Mouse (Mus musculus): ENCODE measurements at regions not wholly inside any gene's neighbourhood (a gene's known extent, or its start where the extent isn't known, plus 50 kb on each side); places are given as distances from the start of the nearest gene placed in this dataset. TPM values are rescaled to one million over a fixed set of nuclear protein-coding genes. Genes with fewer than 3 reads are reported as not detected.

DNA sequence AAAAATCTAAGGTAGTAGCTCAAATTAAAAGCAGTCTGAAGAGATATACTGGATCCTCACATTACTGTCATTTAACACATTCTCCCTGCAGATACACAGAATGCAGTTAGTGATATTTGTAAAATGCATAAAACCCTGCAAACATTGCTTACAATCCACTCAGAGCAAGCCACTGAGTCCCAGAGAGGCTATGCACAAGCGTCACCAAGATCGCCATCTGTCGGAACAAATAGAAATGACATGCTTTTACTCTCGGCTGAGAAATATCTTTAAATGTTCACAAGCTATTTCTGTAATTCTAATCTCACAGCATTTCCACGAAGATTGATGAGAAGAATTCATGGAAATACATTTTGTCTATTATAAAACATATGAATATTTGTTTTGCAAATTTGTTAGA is 139.7 kb upstream of the Steap4 start:
- Histone ChIP-seq H3K4me1 (no peaks in the 10 kb centered on the region), H3K27ac (no peak overlapping the region), H3K36me3 (replicated peaks) (no peaks in the 10 kb centered on the region), H3K4me3 (no peak overlapping the region), H3K27me3 (replicated peaks) (no peaks in the 10 kb centered on the region), H3K9ac (no peak overlapping the region), H3K9me3 (no peaks in the 10 kb centered on the region), H3K4me2 (no peak overlapping the region)
- ATAC-seq (replicated peaks): no peak
- WGBS: 34% methylated on average over 5 of the region's 5 CpGs

DNA sequence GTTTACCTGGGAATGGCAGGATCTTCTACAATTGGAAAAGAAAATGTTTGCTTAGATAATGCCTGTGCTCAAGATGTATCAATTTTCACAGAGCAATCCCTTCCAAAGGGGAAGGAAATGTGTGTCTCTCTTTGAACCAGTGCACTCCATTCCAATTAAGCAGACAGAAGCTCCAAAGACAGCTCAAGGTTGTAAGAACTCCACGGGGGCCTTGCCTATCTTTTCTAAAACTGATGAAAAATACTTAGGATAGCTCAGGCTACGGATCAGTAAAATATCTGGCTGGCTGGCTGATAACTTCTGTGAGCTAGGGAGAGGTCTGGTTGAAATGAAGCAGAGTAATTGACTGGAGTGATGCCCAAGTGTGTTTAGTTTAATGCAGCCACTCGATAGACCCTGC is 138.6 kb upstream of the Steap4 start:
- H3K4me1 ChIP-seq: no peaks in the 10 kb centered on the region
- H3K27me3 ChIP-seq (replicated peaks): no peaks in the 10 kb centered on the region
- no peaks in the 10 kb centered on the region for H3K36me3 ChIP-seq (replicated peaks)
- WGBS: 63% methylated on average over 3 of the region's 3 CpGs
- ATAC-seq (replicated peaks): peak; percentile 54; the same call in 1 of the 2 replicates
- H3K4me3 ChIP-seq: no peak overlapping the region
- no peak overlapping the region for H3K27ac ChIP-seq
- H3K9ac ChIP-seq: no peak overlapping the region
- H3K4me2 ChIP-seq: no peak overlapping the region
- H3K9me3 ChIP-seq: no peaks in the 10 kb centered on the region

DNA sequence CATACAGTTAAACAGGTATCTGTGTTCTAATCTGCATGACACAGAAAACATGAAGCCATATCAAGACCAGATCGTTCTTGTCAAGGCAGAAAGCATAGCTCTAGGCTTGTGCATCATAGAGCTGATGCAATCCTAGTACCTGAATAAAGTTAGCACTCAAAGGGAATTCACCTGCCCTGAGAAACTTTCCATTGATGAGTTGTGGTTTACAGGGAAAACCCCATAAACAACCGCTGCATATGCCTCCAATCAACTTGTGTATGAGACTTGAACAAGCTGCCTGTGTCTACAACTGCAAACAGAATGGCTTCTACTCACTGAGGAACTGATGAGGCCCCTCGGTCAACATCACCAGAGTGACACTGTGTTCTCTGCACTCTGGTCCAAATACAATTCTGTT is 130.6 kb upstream of the Steap4 start:
- ATAC-seq (replicated peaks): no peak
- 93% methylated on average over 3 of the region's 3 CpGs for WGBS
- no peak overlapping the region for H3K4me3 ChIP-seq
- no peaks in the 10 kb centered on the region for H3K4me1 ChIP-seq
- no peak overlapping the region for H3K4me2 ChIP-seq
- H3K36me3 ChIP-seq (replicated peaks): no peaks in the 10 kb centered on the region
- no peak overlapping the region for H3K27ac ChIP-seq
- no peaks in the 10 kb centered on the region for H3K9me3 ChIP-seq
- no peaks in the 10 kb centered on the region for H3K27me3 ChIP-seq (replicated peaks)
- H3K9ac ChIP-seq: no peak overlapping the region

DNA sequence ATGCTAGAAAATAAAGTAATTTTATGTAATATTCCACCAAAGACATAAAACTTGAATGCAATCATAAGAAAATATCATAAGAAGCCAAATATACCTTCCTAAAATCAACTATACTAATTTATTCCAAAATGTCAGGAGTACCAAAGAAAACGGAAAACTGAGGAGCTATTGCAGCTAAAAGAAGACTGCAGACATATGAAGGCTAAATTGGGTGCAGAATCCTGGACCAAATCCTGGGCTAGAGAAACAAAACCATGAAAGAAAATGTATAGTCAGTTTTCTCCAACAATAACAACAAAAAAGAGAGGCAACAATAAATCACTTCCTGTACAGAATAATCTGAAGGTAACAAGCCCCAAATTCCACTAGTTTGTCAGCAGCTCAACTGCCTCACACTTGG is 126.4 kb upstream of the Steap4 start:
- Histone ChIP-seq H3K4me1 (no peaks in the 10 kb centered on the region), H3K36me3 (replicated peaks) (no peaks in the 10 kb centered on the region), H3K27me3 (replicated peaks) (no peaks in the 10 kb centered on the region), H3K4me3 (no peak overlapping the region), H3K27ac (no peak overlapping the region), H3K4me2 (no peak overlapping the region), H3K9me3 (no peaks in the 10 kb centered on the region), H3K9ac (no peak overlapping the region)
- no peak for ATAC-seq (replicated peaks)
- WGBS: 95% methylated on average over 1 of the region's 1 CpGs

DNA sequence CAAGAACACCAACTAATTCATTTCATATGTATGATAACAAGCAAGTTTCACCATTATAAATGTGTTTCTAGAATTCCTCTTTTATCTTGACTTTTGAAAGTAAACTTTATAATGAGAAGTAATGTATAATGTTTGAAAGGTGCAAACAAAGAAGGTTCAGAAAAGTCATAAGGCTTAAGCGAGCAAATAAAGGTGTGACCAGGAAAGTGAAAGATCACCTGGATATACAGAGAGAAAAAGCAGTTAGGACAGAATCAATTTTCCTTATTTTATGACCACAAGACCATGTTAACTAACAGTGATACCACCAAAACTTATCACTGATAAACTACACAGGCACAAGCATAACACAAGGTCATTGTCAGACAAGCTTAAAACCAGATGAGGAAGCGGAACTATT is 97.2 kb upstream of the Steap4 start:
- Histone ChIP-seq H3K36me3 (replicated peaks) (no peaks in the 10 kb centered on the region), H3K27me3 (replicated peaks) (no peaks in the 10 kb centered on the region), H3K9ac (no peak overlapping the region), H3K27ac (no peak overlapping the region), H3K4me1 (no peaks in the 10 kb centered on the region), H3K4me2 (no peak overlapping the region), H3K9me3 (no peaks in the 10 kb centered on the region), H3K4me3 (no peak overlapping the region)
- ATAC-seq (replicated peaks): no peak
- WGBS: 94% methylated on average over 2 of the region's 2 CpGs

DNA sequence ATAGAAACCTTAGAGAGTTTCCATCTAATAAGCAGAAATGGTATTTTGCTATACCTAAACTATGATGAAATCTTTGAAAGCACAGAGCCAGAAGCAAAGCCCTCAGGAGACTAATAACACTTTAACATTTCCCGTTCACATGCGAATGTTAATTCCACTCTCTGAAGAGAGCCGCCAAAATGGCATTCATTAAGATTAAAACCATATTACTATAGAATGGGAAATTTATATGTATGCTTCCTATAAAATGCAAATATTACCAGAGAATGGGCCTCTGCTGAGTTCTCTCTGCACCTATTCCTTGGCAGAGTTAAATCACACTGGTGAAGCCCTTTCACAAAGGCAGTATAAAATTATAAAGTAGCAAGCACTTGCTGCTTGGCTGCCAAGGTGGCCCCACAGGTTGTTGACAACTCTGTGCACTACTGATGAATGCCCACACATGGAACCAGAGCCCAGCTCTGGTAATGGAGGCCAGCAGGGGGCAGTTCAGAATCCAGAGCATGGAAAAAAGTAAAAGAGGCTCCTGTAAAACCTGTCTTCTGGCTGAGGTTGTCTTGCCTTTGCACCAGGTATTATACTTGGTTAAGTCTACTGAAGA is 94.1 kb upstream of the Steap4 start:
- H3K9ac ChIP-seq: no peak overlapping the region

DNA sequence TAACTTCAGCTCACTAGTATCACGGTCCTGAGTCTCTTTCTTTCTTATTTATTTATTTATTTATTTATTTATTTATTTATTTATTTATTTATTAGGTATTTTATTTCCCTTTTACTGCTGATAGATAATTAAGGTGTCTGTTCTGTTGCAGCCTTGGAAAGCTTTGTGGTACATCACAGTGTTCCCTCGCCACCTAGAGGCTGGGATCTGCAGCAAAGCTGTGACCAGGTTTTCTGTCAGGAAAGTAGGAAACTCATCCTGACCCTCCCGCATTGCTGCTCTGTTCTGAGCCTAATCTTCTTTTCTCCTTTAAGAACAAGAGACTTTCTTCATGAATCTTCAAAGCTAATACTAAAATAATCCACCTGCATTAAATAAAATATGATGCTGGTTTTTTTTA is 60.7 kb upstream of the Steap4 start:
- Histone ChIP-seq H3K27me3 (replicated peaks) (no peaks in the 10 kb centered on the region), H3K36me3 (replicated peaks) (no peaks in the 10 kb centered on the region), H3K9me3 (no peaks in the 10 kb centered on the region), H3K4me2 (no peak overlapping the region), H3K9ac (no peak overlapping the region), H3K27ac (no peak overlapping the region), H3K4me3 (no peak overlapping the region), H3K4me1 (no peaks in the 10 kb centered on the region)
- 63% methylated on average over 3 of the region's 3 CpGs for WGBS
- peak; percentile 86; the same call in 1 of the 2 replicates for ATAC-seq (replicated peaks)

More for the DNA sequence above, 94.1 kb upstream of the Steap4 start:
- Histone ChIP-seq H3K9me3 (no peaks in the 10 kb centered on the region), H3K27me3 (replicated peaks) (no peaks in the 10 kb centered on the region), H3K36me3 (replicated peaks) (no peaks in the 10 kb centered on the region), H3K4me1 (no peaks in the 10 kb centered on the region), H3K4me3 (no peak overlapping the region), H3K27ac (no peak overlapping the region), H3K4me2 (no peak overlapping the region)
- no peak for ATAC-seq (replicated peaks)
- 78% methylated on average over 3 of the region's 3 CpGs for WGBS

Small RNAs in the stretch of these regions (microRNA-seq; reads per million reads assigned to microRNA genes)
- gene Gm22196: not detected

Measured in midbrain, embryonic 15.5 days (tissue).